Mouse (Mus musculus) hindbrain, embryonic 11.5 days (tissue): ENCODE results near the gene Rbm20. TPM values are rescaled to one million over a fixed set of nuclear protein-coding genes. Genes with fewer than 3 reads are reported as not detected.

Source experiments
- ATAC-seq: fragments of 200-750 bp; cut with Nextera tagmentation; 2 replicates; pipeline ENCODE4 v1.8.0; 2017; ENCODE audit warnings: mild to moderate bottlenecking, moderate TSS enrichment, moderate library complexity; ENCODE audit not compliant: low FRiP score
- DNase-seq: peaks from one replicate; pipeline ENCODE4 v3.0.0-alpha.2; 2015; ENCODE audit warnings: low spot score
- H3K27ac ChIP-seq: fragments of 300-500 bp; sonication (generic); 2 replicates; pipeline ENCODE4 v1.5.1; 2014; ENCODE audit warnings: mild to moderate bottlenecking, low read depth, low read length
- H3K27me3 ChIP-seq: fragments of 300-500 bp; sonication (generic); 2 replicates; pipeline ENCODE4 v1.6.1; 2014; ENCODE audit warnings: mild to moderate bottlenecking, low read length, moderate library complexity, mixed read lengths; ENCODE audit not compliant: control insufficient read depth, insufficient read depth
- H3K36me3 ChIP-seq: fragments of 300-500 bp; sonication (generic); 2 replicates; pipeline ENCODE4 v1.6.1; 2014; ENCODE audit warnings: mild to moderate bottlenecking, low read length, moderate library complexity, mixed read lengths; ENCODE audit not compliant: control insufficient read depth, insufficient read depth
- H3K4me1 ChIP-seq: fragments of 300-500 bp; sonication (generic); replicated peaks from 2 replicates; pipeline ENCODE4 v1.6.1; 2014; ENCODE audit warnings: low read length, mixed read lengths; ENCODE audit not compliant: control insufficient read depth, insufficient read depth
- H3K4me2 ChIP-seq: fragments of 300-500 bp; sonication (generic); replicated peaks from 2 replicates; pipeline ENCODE4 v1.6.1; 2014; ENCODE audit warnings: mild to moderate bottlenecking, low read depth, low read length
- H3K4me3 ChIP-seq: fragments of 300-500 bp; sonication (generic); 2 replicates; pipeline ENCODE4 v1.5.1; 2014; ENCODE audit warnings: low read depth, low read length
- H3K9ac ChIP-seq: fragments of 300-500 bp; sonication (generic); 2 replicates; pipeline ENCODE4 v1.6.1; 2014; ENCODE audit warnings: low read depth, low read length
- H3K9me3 ChIP-seq: fragments of 300-500 bp; sonication (generic); 2 replicates; pipeline ENCODE4 v1.6.1; 2016; ENCODE audit warnings: low read length; ENCODE audit not compliant: control insufficient read depth
- WGBS: fragments of 180-500 bp; shearing (Covaris S2); extraction: QIAGEN DNeasy Blood & Tissue Kit; methylation state at CpG from one replicate; pipeline ENCODE4 v1.1.7; 2014; 5-methylcytosine and 5-hydroxymethylcytosine counted together
- polyA plus RNA-seq: library from polyadenylated mRNA; unstranded; fragments of >200 nt; fragmentation: Nextera tagmentation; extraction: Ambion mirVana; gene quantifications from 2 replicates; pipeline ENCODE4 v1.2.1, GENCODE M21; 2014

Rbm20 gene
- polyA plus RNA-seq, 1 experiment from 2014 or later: 0.73 TPM

DNA sequence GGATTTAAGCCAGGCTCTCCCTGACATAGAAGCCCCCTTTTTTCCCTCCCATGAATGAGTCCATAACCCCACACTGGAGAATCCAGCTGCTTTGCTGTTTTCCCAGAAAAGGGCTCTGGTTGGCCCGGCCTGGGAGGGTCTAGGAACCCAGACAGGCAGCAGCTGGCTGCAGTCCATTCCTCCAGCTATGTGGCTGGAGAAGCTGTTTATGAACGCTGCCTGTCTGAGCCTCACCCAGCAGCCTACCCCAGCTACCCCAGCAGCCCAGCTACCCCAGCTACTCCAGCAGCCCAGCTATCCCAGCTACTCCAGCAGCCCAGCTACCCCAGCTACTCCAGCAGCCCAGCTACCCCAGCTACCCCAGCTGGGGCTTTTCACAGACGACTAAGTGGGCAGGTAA lies 215.0 kb downstream of the Rbm20 start, which contains the start of gene Pdcd4:
Gene Pdcd4 (plus strand): TSS at position 171 of the 400 bp plus-strand sequence.
- H3K4me3 ChIP-seq: no peak within 1 kb of the TSS
- no peaks in the 10 kb centered on the region for H3K9me3 ChIP-seq
- H3K4me1 ChIP-seq: no peaks in the 10 kb centered on the region
- DNase-seq (no peak), ATAC-seq (no peak)
- no peak within 1 kb of the TSS for H3K9ac ChIP-seq
- 69% methylated on average over 3 of the region's 3 CpGs for WGBS
- no peak within 1 kb of the TSS for H3K4me2 ChIP-seq
- H3K27ac ChIP-seq: no peak within 1 kb of the TSS
- H3K27me3 ChIP-seq: no peaks in the 10 kb centered on the region
- H3K36me3 ChIP-seq: no peaks in the 10 kb centered on the region

GRCm38 (mm10) chr19:53892838-53893359 lies 215.8 kb downstream of the Rbm20 start:
- WGBS: 79% methylated on average over 9 of the region's 9 CpGs
- H3K4me1 ChIP-seq: no peaks in the 10 kb centered on the region
- no peaks in the 10 kb centered on the region for H3K9me3 ChIP-seq
- H3K36me3 ChIP-seq: no peaks in the 10 kb centered on the region
- no peaks in the 10 kb centered on the region for H3K27me3 ChIP-seq
- no peak overlapping the region for H3K9ac ChIP-seq
- no peak overlapping the region for H3K4me3 ChIP-seq
- no peak overlapping the region for H3K4me2 ChIP-seq
- no peak overlapping the region for H3K27ac ChIP-seq
- no peak for ATAC-seq
- no peak for DNase-seq

DNA sequence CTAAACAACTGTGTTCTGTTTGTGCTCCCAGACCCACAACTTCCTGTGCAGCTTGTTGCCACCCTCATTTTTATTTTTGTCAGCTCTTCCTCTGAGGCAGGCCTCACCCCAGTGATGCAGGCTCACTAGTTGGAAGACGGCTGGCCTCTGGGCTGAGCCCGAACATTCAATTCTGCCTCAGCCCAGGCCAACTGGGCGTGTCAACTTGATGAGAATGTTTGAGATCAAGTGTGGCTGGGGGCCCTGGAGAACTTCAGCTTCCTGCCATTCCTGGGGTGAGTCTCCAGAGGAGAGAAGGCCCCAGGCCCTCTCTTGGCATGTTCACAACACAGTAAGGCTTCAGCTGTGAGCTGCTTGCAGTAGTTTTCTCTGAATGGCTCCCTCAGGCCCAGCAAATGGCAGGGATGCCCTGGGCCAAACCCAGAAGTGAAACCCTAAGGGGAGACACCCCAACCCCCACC lies 216.6 kb downstream of the Rbm20 start:
- Histone ChIP-seq H3K27me3 (no peaks in the 10 kb centered on the region), H3K27ac (no peak overlapping the region), H3K4me3 (no peak overlapping the region), H3K4me2 (no peak overlapping the region), H3K9ac (no peak overlapping the region), H3K4me1 (no peaks in the 10 kb centered on the region), H3K36me3 (no peaks in the 10 kb centered on the region), H3K9me3 (no peaks in the 10 kb centered on the region)
- ATAC-seq (no peak), DNase-seq (no peak)
- 75% methylated on average over 3 of the region's 3 CpGs for WGBS

DNA sequence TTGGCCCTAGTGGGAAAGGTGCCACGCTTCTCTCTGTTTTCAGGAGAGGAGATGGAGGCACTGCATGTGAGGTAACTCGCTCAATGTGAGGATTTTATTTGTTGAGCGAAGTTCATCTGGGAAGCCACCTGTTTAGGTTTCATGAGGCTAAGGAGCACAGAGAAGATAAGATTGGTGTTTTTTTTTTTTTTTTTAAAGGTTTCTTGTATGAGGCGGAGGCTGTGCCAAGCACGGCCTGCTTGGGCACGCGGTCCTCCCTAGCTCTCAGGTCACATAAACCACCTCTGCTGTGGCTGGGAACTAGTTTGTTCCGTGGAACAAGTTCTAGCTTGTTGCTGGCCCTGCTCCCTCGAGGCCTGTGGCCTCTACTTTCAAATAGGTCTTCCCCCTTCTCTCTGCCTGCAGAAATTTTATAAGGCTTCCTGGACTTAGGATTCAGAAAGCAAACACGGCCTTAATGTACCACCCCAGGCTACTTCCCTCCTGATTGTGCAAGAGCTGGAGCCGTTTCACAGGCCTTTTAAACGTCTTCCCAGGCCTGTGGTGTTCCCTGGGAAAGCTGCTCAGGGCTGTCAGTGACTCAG lies 217.5 kb downstream of the Rbm20 start:
- no peaks in the 10 kb centered on the region for H3K4me1 ChIP-seq
- H3K27ac ChIP-seq: no peak overlapping the region
- no peak overlapping the region for H3K9ac ChIP-seq
- H3K9me3 ChIP-seq: no peaks in the 10 kb centered on the region
- no peak for DNase-seq
- H3K4me2 ChIP-seq: no peak overlapping the region
- H3K36me3 ChIP-seq: no peaks in the 10 kb centered on the region
- no peak overlapping the region for H3K4me3 ChIP-seq
- 79% methylated on average over 12 of the region's 12 CpGs for WGBS
- H3K27me3 ChIP-seq: no peaks in the 10 kb centered on the region
- ATAC-seq: no peak

GRCm38 (mm10) chr19:53898046-53898445 lies 220.9 kb downstream of the Rbm20 start:
- ATAC-seq (no peak), DNase-seq (no peak)
- WGBS: 84% methylated on average over 5 of the region's 5 CpGs
- no peak overlapping the region for H3K27ac ChIP-seq
- H3K4me3 ChIP-seq: no peak overlapping the region
- H3K27me3 ChIP-seq: no peaks in the 10 kb centered on the region
- H3K4me2 ChIP-seq: no peak overlapping the region
- no peak overlapping the region for H3K9ac ChIP-seq
- H3K9me3 ChIP-seq: no peaks in the 10 kb centered on the region
- H3K4me1 ChIP-seq: no peaks in the 10 kb centered on the region
- H3K36me3 ChIP-seq: no peaks in the 10 kb centered on the region

DNA sequence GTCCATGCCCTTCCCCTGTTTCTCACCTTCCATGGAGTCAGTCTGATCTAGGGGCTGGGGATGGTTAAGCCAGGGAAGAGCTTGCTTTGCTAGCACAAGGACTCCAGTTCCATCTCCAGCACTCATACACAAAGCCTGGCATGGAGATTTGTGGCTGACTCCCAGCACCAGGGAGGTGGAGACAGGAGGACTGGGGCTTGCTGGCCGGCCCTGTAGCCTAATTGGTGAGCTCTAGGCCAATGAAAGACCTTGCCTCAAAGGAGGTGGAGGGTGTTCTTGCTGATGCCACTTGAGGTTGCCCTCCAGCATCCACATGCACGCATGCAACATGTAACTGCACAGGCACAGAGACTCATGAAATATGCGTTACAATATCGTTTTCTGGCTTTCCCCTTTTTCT lies 221.4 kb downstream of the Rbm20 start:
- no peaks in the 10 kb centered on the region for H3K27me3 ChIP-seq
- ATAC-seq (no peak), DNase-seq (no peak)
- H3K9ac ChIP-seq: no peak overlapping the region
- H3K4me1 ChIP-seq: no peaks in the 10 kb centered on the region
- H3K9me3 ChIP-seq: no peaks in the 10 kb centered on the region
- H3K4me2 ChIP-seq: no peak overlapping the region
- no peaks in the 10 kb centered on the region for H3K36me3 ChIP-seq
- H3K4me3 ChIP-seq: no peak overlapping the region
- no peak overlapping the region for H3K27ac ChIP-seq
- 81% methylated on average over 4 of the region's 4 CpGs for WGBS

DNA sequence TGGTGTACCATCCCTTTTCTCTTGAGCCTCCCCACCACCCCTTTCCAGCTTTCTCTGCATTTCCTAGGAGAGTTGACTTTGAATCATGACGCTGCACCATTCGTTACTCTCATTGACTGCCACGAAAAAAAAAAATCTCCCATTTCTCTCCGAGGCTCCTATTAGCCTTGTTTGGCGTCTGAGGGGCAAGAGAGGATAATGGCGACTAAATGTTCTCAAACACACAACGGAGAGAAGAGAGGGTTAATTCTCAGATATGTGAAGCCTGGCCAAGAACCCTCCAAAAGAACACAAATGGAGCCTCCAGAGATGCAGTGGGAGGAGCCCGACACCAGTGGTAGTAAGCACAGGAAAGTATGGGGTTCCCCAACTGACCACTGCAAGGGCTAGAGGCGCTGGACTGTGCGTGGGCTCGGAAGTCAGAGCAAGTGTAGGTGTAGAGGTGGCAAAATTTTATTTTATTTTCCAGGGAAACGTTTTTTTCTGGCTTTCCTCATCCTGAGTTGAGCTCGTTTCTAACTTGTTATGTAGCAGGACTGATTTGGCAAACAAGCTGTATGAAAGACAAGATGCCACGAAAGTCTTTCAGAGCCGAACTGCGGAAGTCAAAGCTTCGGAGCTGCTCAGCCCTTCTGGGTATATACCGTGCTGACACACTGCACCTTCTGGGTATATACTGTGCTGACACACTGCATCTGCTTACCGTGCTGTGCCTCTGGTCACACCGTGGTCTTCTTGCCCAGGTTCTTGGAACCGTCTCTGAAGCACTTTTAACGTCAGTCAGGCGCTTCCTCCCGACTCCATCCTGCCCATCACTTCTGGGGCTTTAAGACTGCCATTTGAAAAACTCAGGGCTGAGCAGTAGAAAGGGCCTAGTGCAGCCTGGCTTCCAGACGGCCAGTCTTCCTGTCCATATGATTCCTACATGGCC lies 222.1 kb downstream of the Rbm20 start:
- no peak overlapping the region for H3K4me3 ChIP-seq
- H3K27ac ChIP-seq: no peak overlapping the region
- 87% methylated on average over 25 of the region's 25 CpGs for WGBS
- H3K9me3 ChIP-seq: no peaks in the 10 kb centered on the region
- no peak for ATAC-seq
- no peak overlapping the region for H3K9ac ChIP-seq
- no peak for DNase-seq
- no peak overlapping the region for H3K4me2 ChIP-seq
- no peaks in the 10 kb centered on the region for H3K36me3 ChIP-seq
- no peaks in the 10 kb centered on the region for H3K4me1 ChIP-seq
- H3K27me3 ChIP-seq: no peaks in the 10 kb centered on the region

- no peak for DNase-seq
Measured at GRCm38 (mm10) chr19:53899941-53900610, 223.0 kb downstream of the Rbm20 start.

More at GRCm38 (mm10) chr19:53899941-53900610, 223.0 kb downstream of the Rbm20 start:
- no peaks in the 10 kb centered on the region for H3K9me3 ChIP-seq
- H3K4me3 ChIP-seq: no peak overlapping the region
- no peak overlapping the region for H3K9ac ChIP-seq
- H3K27me3 ChIP-seq: no peaks in the 10 kb centered on the region
- no peaks in the 10 kb centered on the region for H3K4me1 ChIP-seq
- H3K36me3 ChIP-seq: no peaks in the 10 kb centered on the region
- H3K27ac ChIP-seq: no peak overlapping the region
- WGBS: 87% methylated on average over 14 of the region's 14 CpGs
- no peak overlapping the region for H3K4me2 ChIP-seq
- ATAC-seq: no peak
